Mouse (Mus musculus) megakaryocyte-erythroid progenitor cell, adult 5-6 weeks (primary cell): ENCODE data around the gene Tfap2e. TPM values are rescaled to one million over a fixed set of nuclear protein-coding genes. Genes with fewer than 3 reads are reported as not detected.

Experiments used
- ATAC-seq: replicated peaks from 2 replicates; pipeline ENCODE4 v1.8.0; 2016; ENCODE audit warnings: mild to moderate bottlenecking, inconsistent platforms; ENCODE audit not compliant: severe bottlenecking, poor library complexity, low FRiP score, low TSS enrichment
- total RNA-seq, 2 experiments: library from RNA; stranded (forward) in 1 of 2; stranded (reverse) in 1 of 2; fragments of 200-1000, 215-1000 nt in 1 of 2; fragments of >200 nt in 1 of 2; fragmentation: Nextera tagmentation in 1 of 2; gene quantifications; 2 replicates each; pipeline ENCODE4 v1.2.3; 2014 to 2017

Tfap2e gene
- total RNA-seq, 2 experiments from 2014 or later: not detected

GRCm38 (mm10) chr4:126732531-126733380 is 3.3 kb downstream of the Tfap2e start:
- ATAC-seq: no peak

DNA sequence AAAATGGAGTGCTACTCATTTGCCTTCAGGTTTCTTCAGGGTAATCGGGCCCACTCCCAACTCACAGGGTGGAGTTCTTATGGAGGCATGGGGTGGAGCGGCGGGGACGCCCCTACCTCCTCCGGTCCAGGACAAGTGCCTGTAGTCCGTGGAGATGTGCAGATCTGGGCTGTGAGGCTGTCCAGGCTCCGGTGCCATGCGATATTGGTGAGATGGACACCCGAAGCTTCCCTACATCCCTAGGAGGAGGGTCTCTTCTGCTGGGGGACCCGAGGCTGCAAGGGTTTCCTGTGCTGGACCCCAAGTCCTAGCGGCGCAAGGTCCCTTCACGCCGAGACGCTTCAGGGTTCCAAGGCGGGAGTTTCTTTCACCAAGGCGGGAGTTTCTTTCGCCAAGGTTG is 3.9 kb downstream of the Tfap2e start:
- ATAC-seq: no peak

DNA sequence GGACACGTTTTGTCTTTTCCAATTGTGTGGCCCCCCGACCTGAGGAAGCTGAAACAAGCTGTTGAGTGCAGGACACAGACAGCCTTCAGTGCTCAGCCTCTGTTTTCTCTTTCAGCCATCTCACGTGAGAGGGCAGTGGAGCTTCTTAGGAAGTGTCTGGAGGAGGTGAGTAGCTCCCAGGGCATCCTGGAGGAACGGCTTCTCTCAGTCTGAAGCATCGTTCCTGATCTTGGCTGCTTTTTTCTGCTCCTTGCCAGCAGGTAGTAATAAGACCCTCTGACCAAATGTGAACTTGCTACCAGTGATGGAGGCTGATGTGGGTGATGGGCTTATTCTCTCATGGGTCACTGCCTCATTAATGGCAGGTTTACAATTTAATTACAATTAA is 28.6 kb downstream of the Tfap2e start:
- ATAC-seq: no peak

DNA sequence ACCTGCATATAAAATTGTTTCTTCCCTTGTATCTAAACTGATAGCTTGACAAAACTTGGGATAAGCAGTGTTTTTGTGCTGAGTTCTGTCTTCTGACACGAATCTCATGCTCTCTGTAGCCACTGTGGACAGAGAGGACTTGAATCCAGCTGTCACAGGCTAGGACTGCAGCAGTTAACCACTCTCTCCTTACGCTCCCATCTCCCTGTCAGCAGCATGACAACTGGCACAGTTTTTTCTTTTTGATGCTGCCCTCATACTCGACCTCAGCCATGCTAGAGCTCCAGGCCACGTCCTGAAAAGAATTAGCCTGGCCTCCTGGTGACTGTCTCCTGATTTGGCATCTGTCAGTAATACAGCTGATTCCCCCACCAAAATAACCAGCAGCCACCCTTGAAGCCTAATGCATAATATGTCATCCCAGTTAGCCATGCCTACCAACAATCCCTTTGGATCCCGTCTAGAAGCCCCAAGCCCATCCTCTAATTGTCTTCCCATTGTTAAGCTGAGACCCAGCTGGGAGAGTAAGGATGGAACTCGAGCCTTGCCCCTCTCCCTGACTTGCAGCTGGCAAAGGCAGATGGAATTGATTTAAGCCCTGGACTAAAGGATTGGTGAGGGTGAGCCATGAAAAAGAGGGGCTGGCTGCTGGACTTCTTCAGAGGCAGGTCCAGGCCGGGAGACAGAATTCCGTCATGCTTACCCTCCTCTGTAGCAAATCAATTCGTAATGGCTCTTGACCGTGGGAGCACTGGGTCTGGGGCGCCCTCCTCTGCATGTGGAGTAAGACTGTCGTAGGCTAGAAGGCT is 29.2 kb downstream of the Tfap2e start:
- ATAC-seq: no peak

DNA sequence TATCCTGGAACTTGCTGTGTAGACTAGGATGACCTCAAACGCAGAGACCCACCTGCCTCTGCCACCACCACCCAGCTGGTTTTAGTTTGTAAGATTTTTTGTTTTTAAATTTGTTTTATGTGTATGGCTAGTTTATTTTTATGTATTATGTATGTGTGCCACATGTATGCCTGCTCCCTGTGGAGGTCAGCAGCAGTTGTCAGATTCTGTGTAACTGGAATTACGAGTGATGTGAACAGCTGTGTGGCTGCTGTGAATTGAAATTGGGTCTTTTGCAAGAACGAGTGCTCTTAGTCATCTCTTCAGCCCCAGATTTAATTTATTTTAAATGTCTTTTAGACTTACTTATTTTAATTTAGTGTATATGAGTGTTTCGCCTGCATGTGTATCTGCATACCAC is 39.1 kb downstream of the Tfap2e start:
- no peak for ATAC-seq

DNA sequence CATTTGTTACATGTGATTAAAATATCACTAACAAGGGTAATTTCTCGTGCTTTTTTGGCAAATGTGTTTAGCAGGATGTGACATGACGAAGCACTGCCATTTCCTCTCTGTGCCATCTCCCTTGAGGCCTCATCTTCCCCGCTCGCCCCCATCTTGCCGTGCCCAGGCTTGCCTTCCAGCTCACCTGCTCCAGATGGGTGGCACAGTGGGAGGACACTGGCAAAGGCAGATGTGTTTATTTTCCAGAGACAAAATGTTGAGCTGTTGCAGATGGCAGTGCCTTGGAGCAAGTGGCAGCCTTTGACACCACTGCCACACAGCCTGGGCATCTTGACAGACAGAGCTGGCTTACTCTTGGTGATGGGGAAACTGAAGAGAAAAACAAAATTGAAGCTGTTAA is 43.0 kb downstream of the Tfap2e start:
- no peak for ATAC-seq

- no peak for ATAC-seq
These were observed 46.6 kb downstream of the Tfap2e start for GRCm38 (mm10) chr4:126689457-126689856.

DNA sequence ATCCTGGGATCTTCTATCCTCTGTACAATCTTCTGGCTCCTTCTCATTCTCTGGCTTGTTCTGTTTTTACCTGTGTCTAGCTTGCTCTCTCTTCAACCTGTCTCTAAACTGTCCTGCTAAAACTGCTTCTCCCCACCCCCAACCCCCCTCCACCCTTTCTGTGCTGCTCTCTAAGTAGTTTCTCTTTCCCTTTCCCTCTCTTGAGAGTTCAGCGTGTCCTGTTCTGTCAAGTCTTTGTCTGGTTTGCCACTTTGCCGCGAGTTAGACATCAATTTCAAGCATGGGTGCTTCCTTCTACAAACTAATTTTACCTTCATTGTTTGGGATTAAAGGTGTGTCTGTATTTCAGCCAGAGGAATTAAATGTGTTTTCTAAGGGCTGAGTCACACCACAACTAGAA is 53.0 kb downstream of the Tfap2e start:
- no peak for ATAC-seq

DNA sequence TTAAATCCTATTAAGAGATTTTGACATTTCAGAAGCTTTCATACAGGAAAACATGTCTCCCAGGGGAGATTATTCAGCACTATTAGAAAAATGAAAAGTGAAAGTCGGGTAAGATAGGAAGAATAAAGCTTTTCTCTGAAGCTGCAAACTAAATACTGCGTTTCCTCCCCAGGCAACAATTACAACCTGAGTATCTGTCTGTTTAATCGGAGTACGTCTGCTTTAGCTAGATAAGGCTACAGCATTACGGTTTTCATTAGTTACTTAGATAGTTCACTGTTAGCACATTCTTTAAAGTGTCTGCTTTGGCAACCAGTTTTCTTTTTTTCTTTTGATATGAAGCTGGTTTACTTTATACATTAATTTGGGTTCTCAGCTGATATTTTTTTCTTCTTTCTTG is 53.7 kb downstream of the Tfap2e start:
- peak; percentile 77 for ATAC-seq

- ATAC-seq: peak; percentile 94
These were observed 58.7 kb downstream of the Tfap2e start, which contains the start of gene Psmb2 for GRCm38 (mm10) chr4:126677054-126678003. TSS of gene Psmb2 (plus strand) at chr4:126677630.

GRCm38 (mm10) chr4:126667075-126667474 is 69.0 kb downstream of the Tfap2e start:
- no peak for ATAC-seq

Other genes starting within 250 kb of the Tfap2e start
- 0.90 and 1.0 TPM in 2 replicates for gene Ago4, start 202.8 kb downstream of the Tfap2e start, total RNA-seq (2014; fragmentation: Nextera tagmentation)
- 2.0 and 3.5 TPM in 2 replicates for gene Ago4, start 202.8 kb downstream of the Tfap2e start, total RNA-seq (2017)
- 48.9 and 73.1 TPM in 2 replicates for gene Clspn, start 179.3 kb downstream of the Tfap2e start, total RNA-seq (2014; fragmentation: Nextera tagmentation)
- 92.8 and 119 TPM in 2 replicates for gene Clspn, start 179.3 kb downstream of the Tfap2e start, total RNA-seq (2017)
- 0.37 TPM in 1 of 2 replicates, not detected in the other for gene 5730409E04Rik, start 126.4 kb downstream of the Tfap2e start, total RNA-seq (2014; fragmentation: Nextera tagmentation)
- 0.53 TPM in 1 of 2 replicates, not detected in the other for gene 5730409E04Rik, start 126.4 kb downstream of the Tfap2e start, total RNA-seq (2017)
- gene Psmb2, start 58.6 kb downstream of the Tfap2e start, total RNA-seq (2014; fragmentation: Nextera tagmentation): 290 and 339 TPM in 2 replicates
- 111 and 188 TPM in 2 replicates for gene Psmb2, start 58.6 kb downstream of the Tfap2e start, total RNA-seq (2017)
- gene Ncdn, start 17.2 kb upstream of the Tfap2e start, total RNA-seq (2014; fragmentation: Nextera tagmentation): 14.3 and 22.2 TPM in 2 replicates
- gene Ncdn, start 17.2 kb upstream of the Tfap2e start, total RNA-seq (2017): 5.9 and 11.7 TPM in 2 replicates
- 24.1 and 25.1 TPM in 2 replicates for gene AU040320, start 17.3 kb upstream of the Tfap2e start, total RNA-seq (2014; fragmentation: Nextera tagmentation)
- 9.7 and 20.0 TPM in 2 replicates for gene AU040320, start 17.3 kb upstream of the Tfap2e start, total RNA-seq (2017)
- 38.7 and 57.2 TPM in 2 replicates for gene Zmym4, start 231.9 kb upstream of the Tfap2e start, total RNA-seq (2014; fragmentation: Nextera tagmentation)
- gene Zmym4, start 231.9 kb upstream of the Tfap2e start, total RNA-seq (2017): 41.2 and 56.1 TPM in 2 replicates